ENCODE assay signal across 9 mouse cellular contexts in genomic region chr8:124256841-124257240, GRCm38 (mm10). TPM values are rescaled to one million over a fixed set of nuclear protein-coding genes. Genes with fewer than 3 reads are reported as not detected.
A peak's percentile ranks its signal among the peaks of the same experiment; 100 is the strongest.
DNase-seq lines count a peak whose midpoint lies in the region; ATAC-seq and TF ChIP-seq lines count a peak whose summit lies in the region.
"Had no signal": no experiment of that assay in that cellular context is flagged by ENCODE, and none has a peak within 500 bp of the region (broad histone marks: within the 10 kb centered on the region; RNA-seq: fewer than 3 reads in every experiment).

No protein-coding gene starts in this region.

- no peak for TF ChIP-seq POLR2A in cortical plate, adult 2 months (IDR thresholded peaks at IDR 0.05; ENCODE audit: extremely low read depth, insufficient read depth, low read length)

- H3K36me3 ChIP-seq in heart, embryonic 16.5 days (ENCODE audit: control insufficient read depth, insufficient read depth) = no peaks in the 10 kb centered on the region
- H3K36me3 ChIP-seq in midbrain, embryonic 12.5 days = no peaks in the 10 kb centered on the region

- H3K9ac ChIP-seq in heart, embryonic 16.5 days (ENCODE audit: low read length) = peak overlapping the region; percentile 56
- no peak overlapping the region for H3K9ac ChIP-seq in midbrain, embryonic 12.5 days (replicated peaks)
- H3K9ac ChIP-seq: liver, embryonic 14.5 days had no signal

- no peak overlapping the region for H3K4me3 ChIP-seq in cortical plate, adult 2 months (ENCODE audit: insufficient read depth, low read length)
- no peak overlapping the region for H3K4me3 ChIP-seq in heart, embryonic 16.5 days (ENCODE audit: low read length)
- H3K4me3 ChIP-seq in midbrain, embryonic 12.5 days = no peak overlapping the region

- H3K4me2 ChIP-seq in heart, embryonic 16.5 days (ENCODE audit: low read depth, low read length) = peak overlapping the region; percentile 42
- H3K4me2 ChIP-seq in midbrain, embryonic 12.5 days (replicated peaks) = no peak overlapping the region

- H3K27ac ChIP-seq in cortical plate, adult 2 months (ENCODE audit: insufficient read depth, low read length) = 0 out of 2 replicates have a peak overlapping the region, but pooled peaks have one; percentile 33
- H3K27ac ChIP-seq in heart, embryonic 16.5 days (ENCODE audit: low read length) = peak overlapping the region; percentile 88
- H3K27ac ChIP-seq in midbrain, embryonic 12.5 days (replicated peaks) = peak overlapping the region; percentile 52
- H3K27ac ChIP-seq: liver, embryonic 14.5 days had no signal

- no peaks in the 10 kb centered on the region for H3K27me3 ChIP-seq in heart, embryonic 16.5 days (ENCODE audit: control insufficient read depth, insufficient read depth, low read length)
- H3K27me3 ChIP-seq in midbrain, embryonic 12.5 days = no peaks in the 10 kb centered on the region; the same call in 1 of the 2 replicates

- intact Hi-C loops in heart, postnatal 25 days (cut with DNase I) = no loop called here

- ATAC-seq in heart, embryonic 16.5 days (replicated peaks; ENCODE audit: extremely low read depth, insufficient read depth, low FRiP score) = peak; percentile 49
- ATAC-seq in midbrain, embryonic 12.5 days (ENCODE audit: low FRiP score, low read depth) = no peak
- ATAC-seq in megakaryocyte-erythroid progenitor cell, adult 5-6 weeks (replicated peaks; ENCODE audit: low FRiP score, low TSS enrichment, poor library complexity, severe bottlenecking) = no peak

- WGBS in heart, embryonic 16.5 days = 33% methylated on average over 9 of the region's 9 CpGs
- WGBS in midbrain, embryonic 12.5 days = 80% methylated on average over 9 of the region's 9 CpGs

- no peaks in the 10 kb centered on the region for H3K9me3 ChIP-seq in heart, embryonic 16.5 days (replicated peaks; ENCODE audit: control insufficient read depth, low read length)
- H3K9me3 ChIP-seq in midbrain, embryonic 12.5 days = no peaks in the 10 kb centered on the region

- H3K4me1 ChIP-seq in cortical plate, adult 2 months (ENCODE audit: control insufficient read depth, insufficient read depth, low read length) = peaks cover 15% of the 10 kb centered on the region
- H3K4me1 ChIP-seq in heart, embryonic 16.5 days (ENCODE audit: control insufficient read depth, insufficient read depth, low read length) = peaks cover 58% of the 10 kb centered on the region
- peaks cover 51% of the 10 kb centered on the region for H3K4me1 ChIP-seq in midbrain, embryonic 12.5 days

- no peak for TF ChIP-seq CTCF in cortical plate, adult 2 months (IDR thresholded peaks at IDR 0.05; ENCODE audit: extremely low read depth, insufficient read depth, low read length)

- peak; percentile 97 for DNase-seq in heart, adult 11 months
- no peak for DNase-seq in heart, postnatal 25 days (ENCODE audit: low spot score)
- DNase-seq in cerebellum, adult 18-20 months = no peak
- no peak for DNase-seq in kidney, postnatal 10 days

RNA-seq across cellular contexts. Expression of gene Galnt2, which starts 25.6 kb away (rescaled TPM):
- total RNA-seq in heart, postnatal 25 days (2021) = 10 to 100 TPM; 37.7 to 41.6 TPM
- 24.3 and 25.3 TPM in 2 replicates for polyA plus RNA-seq in cortical plate, adult 2 months (2012; rRNA removed)
- polyA plus RNA-seq in heart, embryonic 16.5 days (2015; fragmentation: Nextera tagmentation; extraction: Ambion mirVana) = 32.9 and 35.6 TPM in 2 replicates
- 80.7 and 86.2 TPM in 2 replicates for polyA plus RNA-seq in midbrain, embryonic 12.5 days (2016; fragmentation: Nextera tagmentation; extraction: Ambion mirVana)
- total RNA-seq in megakaryocyte-erythroid progenitor cell, adult 5-6 weeks (2014; fragmentation: Nextera tagmentation) = 9.5 and 12.4 TPM in 2 replicates
- 1.9 and 6.8 TPM in 2 replicates for total RNA-seq in megakaryocyte-erythroid progenitor cell, adult 5-6 weeks (2017)

Comparison
In these comparisons a context has a peak if more than half of its experiments do, and no peak if none do; other contexts are left out.
1. H3K27ac ChIP-seq: peak in every context shown above with its lines; median percentile 88 in heart, embryonic 16.5 days; 52 in midbrain, embryonic 12.5 days; 33 in cortical plate, adult 2 months.